Mouse (Mus musculus): ENCODE results near the gene Hoxd8.

DNA sequence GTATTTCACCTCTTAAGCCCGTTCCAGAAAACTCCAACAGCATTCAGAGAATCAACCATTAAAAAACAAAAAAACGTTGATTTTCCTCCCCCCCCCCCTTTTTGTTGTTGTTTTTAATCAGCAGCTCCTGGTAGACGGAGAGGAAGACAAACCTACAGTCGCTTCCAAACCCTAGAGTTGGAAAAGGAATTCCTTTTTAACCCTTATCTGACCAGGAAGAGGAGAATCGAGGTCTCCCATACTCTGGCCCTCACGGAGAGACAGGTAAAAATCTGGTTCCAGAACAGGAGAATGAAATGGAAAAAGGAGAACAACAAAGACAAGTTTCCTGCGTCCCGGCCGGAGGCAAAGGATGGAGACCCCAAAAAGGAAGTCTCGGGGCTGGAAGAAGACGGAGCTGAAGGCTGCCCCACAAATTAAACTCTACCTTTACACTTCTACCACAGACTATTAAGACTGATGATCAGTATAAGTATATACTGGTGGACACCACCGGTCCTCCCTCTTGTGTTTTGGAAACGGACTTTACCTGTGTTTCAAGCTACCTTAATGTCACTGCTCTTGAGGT, 2.1 kb downstream of the Hoxd8 start:
- TF ChIP-seq CTCF (IDR thresholded peaks at IDR 0.05; ENCODE audit: borderline replicate concordance, insufficient read depth, low read depth, low read length) (no peak), POLR2A (IDR thresholded peaks at IDR 0.05; ENCODE audit: borderline replicate concordance, insufficient read depth, low read length) (no peak)

Measured in cerebellum, adult 2 months (tissue).